Mouse (Mus musculus): Measurements from ENCODE around the gene Gm47955. TPM values are rescaled to one million over a fixed set of nuclear protein-coding genes. Genes with fewer than 3 reads are reported as not detected.

The Gm47955 gene
- polyA plus RNA-seq, 1 experiment from 2014 or later: not detected

Other genes starting within 250 kb of the Gm47955 start
- 217 and 253 TPM in 2 replicates for gene Mff, start 235.4 kb upstream of the Gm47955 start, polyA plus RNA-seq (2015; fragmentation: Nextera tagmentation; extraction: Ambion mirVana)
- 1.1 and 1.7 TPM in 2 replicates for gene Tm4sf20, start 191.8 kb upstream of the Gm47955 start, polyA plus RNA-seq (2015; fragmentation: Nextera tagmentation; extraction: Ambion mirVana)
- gene Gm47791, start 189.0 kb upstream of the Gm47955 start, polyA plus RNA-seq (2015; fragmentation: Nextera tagmentation; extraction: Ambion mirVana): not detected in 2 replicates
- 28.0 and 28.2 TPM in 2 replicates for gene Agfg1, start 120.8 kb upstream of the Gm47955 start, polyA plus RNA-seq (2015; fragmentation: Nextera tagmentation; extraction: Ambion mirVana)
- not detected in 2 replicates for gene A030005L19Rik, start 47.0 kb upstream of the Gm47955 start, polyA plus RNA-seq (2015; fragmentation: Nextera tagmentation; extraction: Ambion mirVana)
- not detected in 2 replicates for gene A030014E15Rik, start 35.4 kb upstream of the Gm47955 start, polyA plus RNA-seq (2015; fragmentation: Nextera tagmentation; extraction: Ambion mirVana)
- gene Gm6217, start 28.9 kb upstream of the Gm47955 start, polyA plus RNA-seq (2015; fragmentation: Nextera tagmentation; extraction: Ambion mirVana): not detected in 2 replicates
- not detected in 2 replicates for gene A030003K21Rik, start 16.9 kb upstream of the Gm47955 start, polyA plus RNA-seq (2015; fragmentation: Nextera tagmentation; extraction: Ambion mirVana)
- not detected in 2 replicates for gene Gm7544, start 4.3 kb upstream of the Gm47955 start, polyA plus RNA-seq (2015; fragmentation: Nextera tagmentation; extraction: Ambion mirVana)
- gene Gm47959, start 40.3 kb downstream of the Gm47955 start, polyA plus RNA-seq (2015; fragmentation: Nextera tagmentation; extraction: Ambion mirVana): not detected in 2 replicates
- gene Slc19a3, start 78.2 kb downstream of the Gm47955 start, polyA plus RNA-seq (2015; fragmentation: Nextera tagmentation; extraction: Ambion mirVana): 1.5 and 2.4 TPM in 2 replicates
- gene Krtap28-10, start 82.2 kb downstream of the Gm47955 start, polyA plus RNA-seq (2015; fragmentation: Nextera tagmentation; extraction: Ambion mirVana): not detected in 2 replicates
- gene Gm47969, start 84.6 kb downstream of the Gm47955 start, polyA plus RNA-seq (2015; fragmentation: Nextera tagmentation; extraction: Ambion mirVana): not detected in 2 replicates
- not detected in 2 replicates for gene A030005K14Rik, start 99.1 kb downstream of the Gm47955 start, polyA plus RNA-seq (2015; fragmentation: Nextera tagmentation; extraction: Ambion mirVana)
- gene Krtap28-13, start 100.6 kb downstream of the Gm47955 start, polyA plus RNA-seq (2015; fragmentation: Nextera tagmentation; extraction: Ambion mirVana): not detected in 2 replicates
- gene Ccl20, start 156.5 kb downstream of the Gm47955 start, polyA plus RNA-seq (2015; fragmentation: Nextera tagmentation; extraction: Ambion mirVana): 0.63 and 0.92 TPM in 2 replicates
- 0.18 and 0.44 TPM in 2 replicates for gene Daw1, start 199.5 kb downstream of the Gm47955 start, polyA plus RNA-seq (2015; fragmentation: Nextera tagmentation; extraction: Ambion mirVana)

Measured in kidney, embryonic 16.5 days (tissue).